Mouse (Mus musculus) effector memory CD4-positive, alpha-beta T cell, adult 5 months (primary cell): ENCODE data around the gene Rsl1d1. TPM values are rescaled to one million over a fixed set of nuclear protein-coding genes. Genes with fewer than 3 reads are reported as not detected.

ENCODE experiments used
- polyA plus RNA-seq: library from polyadenylated mRNA; unstranded; fragments of 100-300 nt; shearing (Covaris generic); gene quantifications from one replicate; pipeline ENCODE4 v1.2.1, GENCODE M21; 2017

Gene Rsl1d1
- 161 TPM for polyA plus RNA-seq

DNA sequence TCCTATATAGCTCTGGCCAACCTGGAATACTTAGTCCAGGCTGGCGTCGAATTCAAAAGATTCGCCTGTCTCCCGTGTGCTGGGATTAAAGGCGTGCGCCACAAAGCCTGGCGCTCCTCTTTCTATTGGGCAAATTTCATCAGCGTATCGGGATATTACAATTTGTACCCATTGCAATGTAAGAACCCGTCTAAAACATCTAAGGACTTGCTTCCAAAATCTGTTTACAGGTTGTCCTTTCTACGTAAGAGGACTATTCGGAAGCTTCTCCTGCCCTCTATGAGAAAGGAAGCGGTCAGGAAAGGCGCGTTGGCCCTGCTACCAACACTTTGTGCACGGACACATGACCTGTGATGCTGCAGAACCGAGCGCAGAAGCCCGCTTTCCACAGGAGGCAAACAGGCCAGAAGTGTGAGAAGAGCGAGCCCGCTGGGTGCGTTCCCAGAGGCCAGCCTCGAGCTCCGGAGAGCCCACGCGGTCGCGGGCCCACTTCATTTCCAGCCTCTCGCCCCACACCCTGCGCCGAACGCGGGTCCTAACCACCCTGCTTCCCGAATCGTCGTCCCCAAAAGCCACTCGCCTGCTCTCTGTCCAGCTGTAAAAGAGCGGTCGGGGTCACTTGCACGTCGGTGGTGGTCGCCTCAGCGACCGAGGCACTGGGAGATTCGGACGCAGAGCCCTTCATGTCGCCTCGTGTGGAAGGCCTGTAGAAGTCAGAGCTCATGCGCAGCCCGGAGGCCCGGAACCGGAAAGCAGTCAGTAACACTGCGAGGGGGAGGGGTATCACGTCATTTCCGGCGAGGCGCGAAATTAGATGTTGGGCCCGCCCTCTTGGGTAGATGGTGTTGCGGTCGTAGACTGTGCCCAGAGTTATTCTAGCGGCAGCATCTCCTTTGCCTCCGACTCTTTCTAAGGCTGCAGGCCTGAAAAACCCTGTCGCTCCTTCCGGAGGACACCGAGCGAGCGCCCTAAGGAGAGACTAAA, at the start of gene Rsl1d1:
Rsl1d1 (minus strand) TSS at position 761 of the 984 bp plus-strand sequence.

DNA sequence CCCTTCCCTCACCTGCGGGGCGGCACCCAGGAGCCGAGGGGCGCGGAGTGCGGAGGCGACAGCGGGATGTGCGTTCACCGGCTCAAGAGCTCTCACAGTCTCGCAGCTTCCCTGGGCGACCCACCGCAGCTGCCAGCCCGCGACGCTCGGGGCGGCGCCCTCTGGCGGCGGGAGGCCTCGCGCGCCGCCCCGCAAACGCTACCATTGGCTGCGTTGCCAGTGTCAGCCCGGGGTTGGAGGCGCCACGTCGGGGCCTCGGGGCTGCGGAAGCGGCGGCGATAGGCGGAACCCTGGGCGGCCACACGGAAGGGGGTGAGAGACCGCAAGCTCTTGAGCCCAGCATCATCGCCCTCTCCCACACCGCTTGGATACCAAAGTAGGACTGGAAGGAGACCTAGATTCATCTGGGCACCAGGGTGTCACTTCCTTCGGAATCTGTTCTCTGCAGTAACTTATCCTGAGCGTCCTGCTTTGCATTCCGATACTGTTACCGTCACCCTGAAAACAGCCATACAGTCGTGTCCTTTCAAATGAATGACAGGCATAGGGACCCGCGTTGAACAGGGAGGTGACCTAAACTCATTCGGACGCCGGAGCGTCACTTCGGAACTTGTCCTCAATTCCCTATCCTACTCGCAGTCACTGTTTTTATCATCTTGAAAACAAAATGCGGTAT, 26.8 kb downstream of the Rsl1d1 start, which contains the start of gene Zc3h7a:
Zc3h7a (minus strand) TSS at position 186 of the 676 bp plus-strand sequence.

Other genes starting within 250 kb of the Rsl1d1 start
- gene Snn, start 142.4 kb downstream of the Rsl1d1 start, polyA plus RNA-seq, result 3.6 TPM
- gene Litaf, start 137.2 kb downstream of the Rsl1d1 start, polyA plus RNA-seq, result 134 TPM
- gene Txndc11, start 68.7 kb downstream of the Rsl1d1 start, polyA plus RNA-seq, result 74.2 TPM
- gene Zc3h7a, start 26.9 kb downstream of the Rsl1d1 start, polyA plus RNA-seq, result 343 TPM
- 83.3 TPM for gene Gspt1, start 51.0 kb upstream of the Rsl1d1 start, polyA plus RNA-seq
- gene Tnfrsf17, start 110.5 kb upstream of the Rsl1d1 start, polyA plus RNA-seq, result not detected
- gene Snx29, start 119.6 kb upstream of the Rsl1d1 start, polyA plus RNA-seq, result 21.4 TPM